Mouse (Mus musculus) frontal cortex, adult (tissue): Measurements from ENCODE around the gene Lingo3.
"Not testable (repeated sequence)": the region's sequence is repeated elsewhere in the genome, so short reads cannot be mapped to it uniquely, and the experiment has no call there.

Experiments
- ATAC-seq: cut with Nextera tagmentation; 2 replicates; pipeline ENCODE4 v1.9.2; 2017; ENCODE audit warnings: mild to moderate bottlenecking, moderate library complexity, mixed read lengths; ENCODE audit not compliant: low TSS enrichment

Lingo3 gene

GRCm38 (mm10) chr10:80821991-80822390 is 21.8 kb downstream of the Lingo3 start:
- no peak for ATAC-seq

- no peak for ATAC-seq
These were observed 24.4 kb downstream of the Lingo3 start for GRCm38 (mm10) chr10:80819406-80819805.

GRCm38 (mm10) chr10:80818599-80819281 is 25.1 kb downstream of the Lingo3 start:
- no peak for ATAC-seq

- ATAC-seq = not testable (repeated sequence)
These were observed 25.9 kb downstream of the Lingo3 start for GRCm38 (mm10) chr10:80817955-80818354.

- ATAC-seq = no peak
These were observed 26.7 kb downstream of the Lingo3 start for GRCm38 (mm10) chr10:80817164-80817563.

- ATAC-seq = not testable (repeated sequence)
These were observed 27.5 kb downstream of the Lingo3 start for GRCm38 (mm10) chr10:80816303-80816702.

GRCm38 (mm10) chr10:80814800-80815199 is 29.0 kb downstream of the Lingo3 start:
- no peak for ATAC-seq

GRCm38 (mm10) chr10:80813366-80813765 is 30.5 kb downstream of the Lingo3 start, which contains the start of gene Jsrp1:
TSS of gene Jsrp1 (minus strand) at chr10:80813498.
- no peak for ATAC-seq

- no peak for ATAC-seq
These were observed 31.3 kb downstream of the Lingo3 start for GRCm38 (mm10) chr10:80812391-80813041.

- no peak for ATAC-seq
These were observed 33.8 kb downstream of the Lingo3 start for GRCm38 (mm10) chr10:80810084-80810483.

GRCm38 (mm10) chr10:80808985-80809632 is 34.7 kb downstream of the Lingo3 start:
- peak; percentile 34; the same call in 1 of the 2 replicates for ATAC-seq

GRCm38 (mm10) chr10:80808099-80808984 is 35.5 kb downstream of the Lingo3 start:
- ATAC-seq = no peak

GRCm38 (mm10) chr10:80807057-80807627 is 36.7 kb downstream of the Lingo3 start:
- peak; percentile 70 for ATAC-seq

- peak; percentile 10; the same call in 1 of the 2 replicates for ATAC-seq
These were observed 37.3 kb downstream of the Lingo3 start for GRCm38 (mm10) chr10:80806341-80807056.

- peak; percentile 35; the same call in 1 of the 2 replicates for ATAC-seq
These were observed 37.9 kb downstream of the Lingo3 start for GRCm38 (mm10) chr10:80805925-80806324.

- no peak for ATAC-seq
These were observed 38.5 kb downstream of the Lingo3 start for GRCm38 (mm10) chr10:80805322-80805721.

GRCm38 (mm10) chr10:80804916-80805315 is 38.9 kb downstream of the Lingo3 start, which contains the start of gene Amh:
TSS of gene Amh (plus strand) at chr10:80805243.
- ATAC-seq = no peak

- ATAC-seq = no peak
These were observed 39.5 kb downstream of the Lingo3 start for GRCm38 (mm10) chr10:80804340-80804739.

- no peak for ATAC-seq
These were observed 40.8 kb downstream of the Lingo3 start for GRCm38 (mm10) chr10:80802996-80803395.

- no peak for ATAC-seq
These were observed 41.5 kb downstream of the Lingo3 start for GRCm38 (mm10) chr10:80802204-80802912.
